Mouse (Mus musculus) cerebellum, adult 2 months (tissue): ENCODE results near the gene Ncln. TPM values are rescaled to one million over a fixed set of nuclear protein-coding genes. Genes with fewer than 3 reads are reported as not detected.
"Not testable (repeated sequence)": the region's sequence is repeated elsewhere in the genome, so short reads cannot be mapped to it uniquely, and the experiment has no call there.

Source experiments
- DNase-seq, 2 experiments: peaks; one replicate each; pipeline ENCODE4 v3.0.0; 2021
- H3K27ac ChIP-seq: fragments of 200-500 bp; 2 replicates; pipeline ENCODE4 v1.5.1; 2012; ENCODE audit warnings: low read length, control low read depth, inconsistent platforms; ENCODE audit not compliant: insufficient read depth
- H3K27me3 ChIP-seq: fragments of 200-500 bp; 2 replicates; pipeline ENCODE4 v1.6.1; 2012; ENCODE audit warnings: inconsistent platforms, mild to moderate bottlenecking, low read length, moderate library complexity; ENCODE audit not compliant: control insufficient read depth, insufficient read depth
- H3K4me1 ChIP-seq: fragments of 200-500 bp; 2 replicates; pipeline ENCODE4 v1.6.1; 2011; ENCODE audit warnings: low read length; ENCODE audit not compliant: control insufficient read depth, insufficient read depth
- H3K4me3 ChIP-seq: fragments of 200-500 bp; replicated peaks from 2 replicates; pipeline ENCODE3; 2011; ENCODE audit warnings: mild to moderate bottlenecking, low read depth, low read length, control low read depth; ENCODE audit not compliant: insufficient read depth
- CTCF ChIP-seq: fragments of 200-500 bp; IDR thresholded peaks from 2 replicates; pipeline ENCODE4 v1.5.1; 2011; ENCODE audit warnings: low read depth, mild to moderate bottlenecking, control low read depth, low read length, moderate library complexity, borderline replicate concordance; ENCODE audit not compliant: insufficient read depth
- POLR2A ChIP-seq: fragments of 200-500 bp; IDR thresholded peaks from 2 replicates; pipeline ENCODE4 v1.6.1; 2011; ENCODE audit warnings: low read length, control low read depth, borderline replicate concordance; ENCODE audit not compliant: insufficient read depth
- WGBS: fragments of 180-500 bp; shearing (Covaris S2); methylation state at CpG from one replicate; pipeline ENCODE4 v1.1.7; 2018; 5-methylcytosine and 5-hydroxymethylcytosine counted together
- polyA plus RNA-seq: library from polyadenylated mRNA; depleted of rRNA; stranded (reverse); fragments of >200 nt; gene quantifications from 2 replicates; pipeline ENCODE4 v1.2.3, GENCODE M21; 2012

Gene Ncln
- polyA plus RNA-seq, 1 experiment, result 116 TPM

DNA sequence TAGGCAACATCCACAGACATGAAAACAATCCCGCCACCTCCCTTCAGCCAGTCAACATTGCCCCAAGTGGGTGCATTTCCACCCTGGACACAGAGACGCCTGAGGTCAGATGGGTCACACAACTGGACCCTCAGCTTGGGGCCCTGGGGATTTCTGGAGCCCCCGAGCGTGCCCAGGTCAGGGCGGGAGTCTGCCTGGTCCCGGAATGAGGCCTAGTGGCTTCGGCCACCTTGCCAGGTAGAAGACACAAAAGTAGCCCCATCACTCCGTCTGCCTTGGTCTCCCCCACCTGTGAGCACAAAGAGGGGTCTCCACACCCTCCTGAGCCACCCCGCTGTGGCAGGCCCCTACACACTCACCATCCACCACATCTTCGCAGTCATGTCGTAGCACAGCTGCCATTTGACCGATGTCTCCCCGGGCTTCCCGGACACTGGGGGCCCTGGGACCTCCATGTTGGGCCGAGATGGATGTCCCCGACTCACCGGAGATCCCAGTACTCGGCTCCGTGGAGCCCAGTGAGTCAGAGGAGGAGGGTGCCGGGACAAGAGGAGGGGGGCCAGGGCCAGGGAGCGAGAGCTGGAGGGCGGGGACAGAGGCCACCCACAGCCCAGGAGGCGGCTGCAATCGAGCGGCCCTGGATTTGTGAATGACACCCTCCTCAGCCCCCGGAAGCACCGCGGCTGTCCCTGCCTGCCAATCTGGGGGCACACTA is 40.9 kb downstream of the Ncln start, which contains the start of gene Nfic:
Gene Nfic, minus strand, starts transcription at position 455 of the 715 bp plus-strand sequence.
- 63% methylated on average over 28 of the region's 28 CpGs for WGBS
- no peak within 1 kb of the TSS for H3K27ac ChIP-seq
- DNase-seq, result no peak
- H3K27me3 ChIP-seq, result no peaks in the 10 kb centered on the region; the same call in 1 of the 2 replicates
- no peak within 1 kb of the TSS for H3K4me3 ChIP-seq
- peaks cover 4% of the 10 kb centered on the region for H3K4me1 ChIP-seq
- TF ChIP-seq CTCF, result no peak
- TF ChIP-seq POLR2A, result no peak

GRCm38 (mm10) chr10:81454106-81454505 is 42.1 kb downstream of the Ncln start:
- Histone ChIP-seq H3K27me3 (no peaks in the 10 kb centered on the region; the same call in 1 of the 2 replicates), H3K4me3 (no peak overlapping the region), H3K27ac (no peak overlapping the region), H3K4me1 (peaks cover 4% of the 10 kb centered on the region)
- DNase-seq, result no peak
- 78% methylated on average over 2 of the region's 2 CpGs for WGBS
- TF ChIP-seq CTCF (no peak), POLR2A (no peak)

- Histone ChIP-seq H3K4me1 (no peaks in the 10 kb centered on the region), H3K4me3 (no peak overlapping the region), H3K27ac (no peak overlapping the region), H3K27me3 (no peaks in the 10 kb centered on the region; the same call in 1 of the 2 replicates)
- WGBS, result 14% methylated on average over 14 of the region's 14 CpGs
- no peak for DNase-seq
- no peak for TF ChIP-seq POLR2A
- no peak for TF ChIP-seq CTCF
These were observed 43.3 kb downstream of the Ncln start for GRCm38 (mm10) chr10:81452947-81453288.

GRCm38 (mm10) chr10:81452237-81452946 is 43.8 kb downstream of the Ncln start:
- 7% methylated on average over 36 of the region's 36 CpGs for WGBS
- Histone ChIP-seq H3K4me3 (no peak overlapping the region), H3K4me1 (no peaks in the 10 kb centered on the region), H3K27ac (no peak overlapping the region), H3K27me3 (no peaks in the 10 kb centered on the region; the same call in 1 of the 2 replicates)
- TF ChIP-seq POLR2A (no peak), CTCF (no peak)
- no peak for DNase-seq

GRCm38 (mm10) chr10:81451365-81451745 is 44.8 kb downstream of the Ncln start:
- no peaks in the 10 kb centered on the region; the same call in 1 of the 2 replicates for H3K27me3 ChIP-seq
- no peak overlapping the region for H3K4me3 ChIP-seq
- no peak for TF ChIP-seq CTCF
- TF ChIP-seq POLR2A, result no peak
- H3K27ac ChIP-seq, result no peak overlapping the region
- WGBS, result 62% methylated on average over 6 of the region's 6 CpGs
- H3K4me1 ChIP-seq, result no peaks in the 10 kb centered on the region
- DNase-seq, result no peak

GRCm38 (mm10) chr10:81450641-81451364 is 45.4 kb downstream of the Ncln start:
- no peaks in the 10 kb centered on the region; the same call in 1 of the 2 replicates for H3K27me3 ChIP-seq
- H3K4me3 ChIP-seq, result no peak overlapping the region
- WGBS, result 48% methylated on average over 9 of the region's 9 CpGs
- H3K4me1 ChIP-seq, result no peaks in the 10 kb centered on the region
- no peak overlapping the region for H3K27ac ChIP-seq
- TF ChIP-seq CTCF (no peak), POLR2A (no peak)
- no peak for DNase-seq

- 1% methylated on average over 7 of the region's 7 CpGs for WGBS
- H3K27me3 ChIP-seq, result no peaks in the 10 kb centered on the region; the same call in 1 of the 2 replicates
These were observed 46.1 kb downstream of the Ncln start for GRCm38 (mm10) chr10:81450140-81450539.

GRCm38 (mm10) chr10:81445516-81445915 is 50.7 kb downstream of the Ncln start:
- H3K27me3 ChIP-seq, H3K27ac ChIP-seq, H3K4me1 ChIP-seq, H3K4me3 ChIP-seq: not testable (repeated sequence)
- DNase-seq, result peak in 1 of 2 experiments; percentile 8
- 36% methylated on average over 2 of the region's 2 CpGs for WGBS

More at GRCm38 (mm10) chr10:81450140-81450539, 46.1 kb downstream of the Ncln start:
- peak; percentile 80 to 87 for DNase-seq
- Histone ChIP-seq H3K4me3 (no peak overlapping the region), H3K4me1 (no peaks in the 10 kb centered on the region), H3K27ac (no peak overlapping the region)
- TF ChIP-seq CTCF (peak; percentile 100), POLR2A (no peak)
